Mouse (Mus musculus): ENCODE data around the gene Tex29.

Tex29 gene

GRCm38 (mm10) chr8:11840174-11840573 is at the start of gene Tex29:
TSS of gene Tex29 (plus strand) at chr8:11840474.
- DNase-seq (ENCODE audit: low read depth, low spot score): no peak

DNA sequence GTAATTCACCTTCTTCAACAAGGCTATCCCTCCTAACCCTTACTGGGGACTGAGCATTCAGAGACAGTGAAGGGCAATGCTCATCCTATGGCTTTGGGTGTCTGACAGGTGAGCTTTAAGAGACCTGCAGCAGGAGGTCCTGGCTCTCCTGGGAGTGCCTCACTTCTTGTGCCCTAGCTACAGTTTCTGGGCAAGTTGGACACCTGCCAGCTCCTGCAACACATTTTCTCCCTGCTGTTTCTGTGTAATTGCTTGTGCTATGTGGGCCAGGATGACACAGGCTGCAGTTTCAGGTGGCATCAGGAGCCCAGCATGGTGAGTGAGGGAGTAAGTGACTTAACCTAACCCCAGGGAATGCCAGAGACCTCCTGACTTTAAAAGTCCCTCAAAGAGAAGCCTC is 45.3 kb upstream of the Tex29 start:
- no peak for DNase-seq (ENCODE audit: low read depth, low spot score)

GRCm38 (mm10) chr8:11797128-11797527 is 43.1 kb upstream of the Tex29 start:
- no peak for DNase-seq (ENCODE audit: low read depth, low spot score)

DNA sequence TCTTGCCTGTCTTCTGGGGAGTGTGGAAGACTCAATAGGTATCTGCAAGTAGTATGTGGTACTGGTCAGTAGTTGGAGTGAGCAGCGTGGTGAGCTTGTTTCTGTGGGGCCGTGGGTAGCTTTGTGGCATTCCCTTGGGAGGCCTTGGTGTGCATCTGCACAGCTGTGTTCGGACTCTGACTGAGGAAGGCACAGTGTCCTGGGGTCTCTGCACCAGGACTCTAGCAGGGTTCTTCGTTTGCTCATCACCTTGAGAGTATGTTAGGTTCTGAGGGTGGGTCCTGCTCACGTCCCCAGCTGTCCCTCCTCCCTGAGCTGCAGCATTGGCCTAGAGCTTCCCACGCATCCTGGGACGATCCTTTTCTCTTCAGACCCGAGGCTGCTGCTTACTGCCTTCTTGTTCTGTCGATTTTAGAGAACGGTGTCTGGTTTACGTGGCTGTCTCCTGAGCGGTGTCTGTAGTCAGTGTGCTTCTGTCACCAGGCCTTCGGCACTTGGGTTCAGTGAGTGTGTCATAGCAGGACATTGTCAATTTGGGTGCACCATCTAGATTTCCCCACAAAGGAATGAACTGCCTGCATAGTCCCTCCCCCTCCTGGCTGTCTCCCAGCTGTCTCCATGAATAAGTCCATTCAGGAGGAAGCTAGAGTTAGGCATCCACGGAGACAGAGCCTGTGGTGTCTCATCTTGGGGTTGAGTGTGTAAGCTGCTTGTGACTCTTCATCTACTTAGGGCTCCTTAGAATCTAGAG is 42.4 kb upstream of the Tex29 start:
- DNase-seq (ENCODE audit: low read depth, low spot score): no peak

DNA sequence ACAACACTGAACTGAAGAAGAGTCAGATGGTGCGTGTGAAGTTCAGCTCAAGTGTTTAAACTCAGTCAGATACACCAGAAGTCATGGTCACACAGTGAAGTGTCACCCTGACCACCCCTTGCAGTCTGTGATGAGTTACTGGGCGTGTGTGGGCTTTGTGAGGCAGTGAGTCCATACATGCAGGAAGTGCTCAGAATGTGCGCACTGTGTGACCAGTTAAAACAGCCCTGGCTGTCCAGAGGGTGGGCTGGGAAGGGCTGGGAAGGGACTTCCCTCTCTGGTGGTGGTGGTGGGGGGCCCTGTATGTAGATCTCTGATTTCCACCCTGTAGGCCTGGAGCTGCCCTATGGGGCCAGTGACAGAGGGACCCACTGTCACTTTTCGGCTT is 41.8 kb upstream of the Tex29 start:
- DNase-seq (ENCODE audit: low read depth, low spot score): no peak

DNA sequence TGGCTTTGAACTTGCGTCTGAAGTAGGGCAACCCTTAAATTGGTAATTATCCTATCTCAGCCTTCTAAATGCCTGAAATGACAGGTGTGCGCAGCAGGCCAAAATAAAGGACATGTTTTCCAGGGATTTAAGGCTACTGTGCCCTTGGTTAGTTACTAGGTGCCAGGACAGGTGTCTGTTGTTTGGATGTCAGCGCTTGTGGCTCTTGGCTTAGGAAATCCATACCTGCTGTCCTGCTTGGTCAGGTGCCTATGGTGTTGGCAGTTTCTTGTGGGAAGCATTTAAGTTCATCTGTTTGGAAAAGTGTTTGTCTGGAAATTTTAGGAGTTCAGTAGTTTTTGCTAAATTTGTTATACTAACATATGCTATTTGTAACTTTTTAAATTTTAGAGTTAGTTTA is 41.2 kb upstream of the Tex29 start:
- DNase-seq (ENCODE audit: low read depth, low spot score): no peak

DNA sequence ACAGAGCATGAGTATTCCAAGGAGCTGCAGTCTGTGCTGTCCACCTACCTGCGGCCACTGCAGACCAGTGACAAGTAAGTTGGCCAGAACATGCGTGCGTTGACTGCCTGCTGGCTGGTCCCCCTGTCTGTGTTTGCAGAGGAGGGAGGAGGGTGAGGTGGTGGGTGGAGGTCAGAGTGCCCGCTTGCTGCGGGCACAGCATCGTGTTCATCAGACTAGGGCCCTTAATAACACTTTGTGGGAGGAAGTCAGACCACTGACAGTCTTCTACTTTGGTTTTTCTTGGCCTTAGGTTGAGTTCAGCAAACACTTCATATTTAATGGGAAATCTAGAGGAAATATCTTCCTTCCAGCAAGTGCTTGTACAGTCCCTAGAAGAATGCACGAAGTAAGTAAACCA is 39.8 kb upstream of the Tex29 start:
- no peak for DNase-seq (ENCODE audit: low read depth, low spot score)

- DNase-seq (ENCODE audit: low read depth, low spot score): no peak
Observed at GRCm38 (mm10) chr8:11801571-11801970, 38.7 kb upstream of the Tex29 start.

DNA sequence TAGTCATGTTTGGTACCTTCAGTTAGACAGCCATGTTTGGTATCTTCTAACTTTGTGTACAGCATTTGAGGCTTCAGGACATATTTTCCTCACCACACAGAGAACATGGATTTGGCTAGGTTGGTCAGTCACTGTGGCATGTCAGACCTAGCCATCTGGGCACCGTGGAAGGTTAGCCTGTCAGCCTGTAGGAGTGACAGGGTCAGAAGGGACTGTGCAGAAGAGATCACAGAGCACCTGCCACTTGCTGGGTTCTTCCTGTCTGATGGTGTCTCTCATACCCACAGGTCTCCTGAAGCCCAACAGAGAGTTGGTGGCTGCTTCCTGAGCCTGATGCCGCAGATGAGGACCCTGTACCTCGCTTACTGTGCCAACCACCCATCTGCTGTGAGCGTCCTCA is 35.4 kb upstream of the Tex29 start:
- DNase-seq (ENCODE audit: low read depth, low spot score): no peak

DNA sequence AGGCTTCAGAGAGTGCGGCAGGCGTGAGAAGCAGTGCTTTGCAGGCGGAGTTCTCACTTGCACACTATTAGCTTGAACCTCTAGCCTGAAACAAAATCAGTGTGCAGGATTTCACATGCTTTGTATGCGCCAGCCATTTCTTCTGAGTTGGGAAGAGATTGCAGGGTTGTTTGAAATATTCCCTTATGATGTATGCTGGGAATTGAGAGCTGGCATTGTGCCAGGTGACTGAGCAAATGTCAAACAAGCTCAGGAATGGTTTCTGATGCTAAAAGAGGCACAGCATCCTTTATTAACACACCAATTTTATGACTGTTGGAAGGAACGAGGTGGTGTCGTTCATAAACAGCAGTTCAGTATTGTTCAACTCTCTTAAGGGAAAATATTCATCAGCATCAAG is 34.0 kb upstream of the Tex29 start:
- no peak for DNase-seq (ENCODE audit: low read depth, low spot score)

DNA sequence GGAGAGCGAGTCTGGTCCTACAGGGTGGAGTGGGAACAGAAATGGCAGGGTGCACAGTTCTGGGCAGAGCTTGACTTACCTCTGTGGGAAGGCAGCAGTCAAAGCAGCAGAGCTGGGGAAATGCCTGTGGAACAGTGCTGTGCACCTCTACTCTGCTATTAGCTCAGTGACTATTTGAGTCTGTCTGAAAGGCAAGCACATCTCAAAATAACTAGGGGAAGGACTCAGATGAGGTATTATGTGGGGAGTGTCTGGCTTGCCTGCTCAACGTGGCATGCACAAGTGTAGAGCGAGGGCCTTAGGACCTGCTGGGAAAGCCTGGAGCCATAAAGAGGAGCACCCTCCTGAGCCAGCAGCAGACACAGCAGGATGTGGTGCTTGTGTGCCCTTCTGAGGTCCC is 32.9 kb upstream of the Tex29 start:
- no peak for DNase-seq (ENCODE audit: low read depth, low spot score)

- no peak for DNase-seq (ENCODE audit: low read depth, low spot score)
Observed at GRCm38 (mm10) chr8:11808047-11808446, 32.2 kb upstream of the Tex29 start.

DNA sequence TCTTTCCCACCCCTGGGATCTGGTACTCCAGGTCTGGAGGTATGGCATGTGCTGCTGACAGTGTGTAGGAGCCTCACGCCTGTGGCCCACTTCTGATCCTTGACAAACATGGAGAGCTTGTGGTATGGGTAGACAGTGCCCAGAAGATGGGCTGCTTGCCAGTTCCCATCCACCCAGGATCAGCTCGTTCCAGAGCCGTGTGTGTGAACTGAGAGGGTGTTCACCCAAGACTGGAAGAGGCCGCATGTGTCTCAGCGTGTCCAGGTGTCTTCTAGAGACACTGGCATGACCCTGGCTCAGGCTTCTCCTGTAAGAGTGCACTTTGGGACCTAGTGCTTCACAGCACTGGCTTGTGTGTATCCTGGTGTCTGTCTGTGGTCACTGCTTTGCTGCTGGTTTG is 29.8 kb upstream of the Tex29 start:
- no peak for DNase-seq (ENCODE audit: low read depth, low spot score)

- no peak for DNase-seq (ENCODE audit: low read depth, low spot score)
Observed at GRCm38 (mm10) chr8:11813801-11814200, 26.5 kb upstream of the Tex29 start.

- no peak for DNase-seq (ENCODE audit: low read depth, low spot score)
Observed at GRCm38 (mm10) chr8:11815206-11815605, 25.1 kb upstream of the Tex29 start.

DNA sequence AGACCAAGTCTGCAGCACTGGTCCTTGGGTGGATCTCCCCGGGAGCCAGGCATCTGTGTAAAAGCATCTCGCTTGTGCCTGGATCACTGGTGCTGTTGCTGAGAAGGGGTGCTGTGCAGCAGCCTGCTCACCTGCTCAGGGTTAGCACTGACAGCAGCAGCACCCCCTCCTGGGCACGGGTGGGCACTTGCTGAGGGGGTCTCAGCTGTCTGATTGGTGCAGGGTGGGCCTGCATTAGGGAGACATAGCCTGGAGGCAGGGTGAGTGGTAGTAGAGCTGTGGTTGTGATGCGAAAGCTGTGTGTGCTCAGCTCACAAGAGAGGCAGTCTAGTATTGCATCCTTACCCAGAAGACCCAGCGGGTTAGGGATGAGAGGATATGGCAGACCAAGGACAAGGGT is 20.1 kb upstream of the Tex29 start:
- no peak for DNase-seq (ENCODE audit: low read depth, low spot score)

DNA sequence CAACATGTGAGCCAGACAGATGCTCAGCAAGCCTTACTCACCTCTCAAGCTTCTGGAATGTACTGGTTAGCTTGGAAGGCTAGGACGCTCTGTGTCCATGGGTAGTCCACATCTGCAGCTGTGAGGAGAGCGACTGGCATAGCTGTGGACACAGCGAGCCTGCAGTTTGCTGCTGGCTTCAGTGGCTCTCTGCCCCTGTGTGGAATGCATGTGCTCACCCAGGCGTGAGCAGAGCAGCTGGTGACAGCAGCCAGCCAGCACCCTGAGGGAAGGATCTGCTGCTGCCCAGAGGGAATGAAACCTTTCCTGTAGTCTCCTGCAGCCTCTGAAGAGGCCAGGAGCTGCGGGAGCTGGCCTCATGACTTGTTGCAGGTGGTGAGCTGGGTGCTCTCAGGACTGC is 19.7 kb upstream of the Tex29 start:
- no peak for DNase-seq (ENCODE audit: low read depth, low spot score)

- no peak for DNase-seq (ENCODE audit: low read depth, low spot score)
Observed at GRCm38 (mm10) chr8:11821451-11822206, 18.6 kb upstream of the Tex29 start.

DNA sequence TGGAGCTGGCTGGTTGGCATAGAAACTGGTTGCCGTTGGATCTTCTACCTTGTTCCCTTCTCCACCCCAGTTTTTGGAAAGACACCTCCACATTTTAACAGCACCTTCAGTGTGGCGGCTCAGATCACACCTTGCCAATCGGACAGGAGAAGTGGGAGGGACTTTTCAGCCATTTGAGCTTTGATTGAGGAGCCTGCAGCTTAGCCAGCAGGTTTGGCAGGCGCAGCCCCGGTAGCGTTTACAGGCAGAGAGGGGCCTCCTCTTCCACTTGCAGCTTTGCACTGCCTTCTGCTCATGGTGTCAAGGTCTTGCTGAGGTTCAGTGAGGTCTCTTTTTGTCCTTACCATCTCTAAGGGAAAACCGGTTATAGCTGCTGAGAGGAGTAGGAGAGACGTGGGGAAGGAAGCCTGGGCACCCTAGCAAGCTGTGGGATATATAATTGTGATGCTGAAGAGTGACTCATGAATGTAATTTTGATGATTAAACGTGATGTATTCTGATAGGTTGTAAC is 17.7 kb upstream of the Tex29 start:
- DNase-seq (ENCODE audit: low read depth, low spot score): no peak

GRCm38 (mm10) chr8:11825756-11826155 is 14.5 kb upstream of the Tex29 start:
- DNase-seq (ENCODE audit: low read depth, low spot score): no peak

GRCm38 (mm10) chr8:11827312-11827711 is 13.0 kb upstream of the Tex29 start:
- no peak for DNase-seq (ENCODE audit: low read depth, low spot score)

GRCm38 (mm10) chr8:11830214-11831046 is 9.8 kb upstream of the Tex29 start:
- DNase-seq (ENCODE audit: low read depth, low spot score): no peak
